8 mouse cellular contexts compared by ENCODE assay signal in genomic region chr1:119047462-119048371, GRCm38 (mm10). TPM values are rescaled to one million over a fixed set of nuclear protein-coding genes. Genes with fewer than 3 reads are reported as not detected.
DNase-seq lines count a peak whose midpoint lies in the region; ATAC-seq lines count a peak whose summit lies in the region.

No protein-coding gene starts in this region.

- H3K9ac ChIP-seq in forebrain, embryonic 16.5 days (replicated peaks; ENCODE audit: low read depth, low read length), result peak overlapping the region; percentile 73
- peak overlapping the region; percentile 71 for H3K9ac ChIP-seq in hindbrain, embryonic 14.5 days
- peak overlapping the region; percentile 70 for H3K9ac ChIP-seq in limb, embryonic 12.5 days (replicated peaks)
- peak overlapping the region; percentile 68 for H3K9ac ChIP-seq in midbrain, embryonic 16.5 days (ENCODE audit: low read depth, low read length)

- peak; percentile 14 to 40 for DNase-seq in cerebellum, adult 18-20 months
- DNase-seq in cerebellum, adult 8-10 months, result no peak
- DNase-seq in adrenal gland, adult 2 months, result peak; percentile 61
- peak; percentile 51 for DNase-seq in hindbrain, embryonic 14.5 days (ENCODE audit: low spot score)
- no peak for DNase-seq in ovary, adult 18-20 months (ENCODE audit: low spot score)

- WGBS in forebrain, embryonic 16.5 days, result under 1% methylated on average over 54 of the region's 61 CpGs
- WGBS in hindbrain, embryonic 14.5 days, result under 1% methylated on average over 58 of the region's 61 CpGs
- WGBS in limb, embryonic 12.5 days, result 2% methylated on average over 59 of the region's 61 CpGs
- WGBS in midbrain, embryonic 16.5 days, result under 1% methylated on average over 41 of the region's 61 CpGs

- peaks cover 39% of the 10 kb centered on the region for H3K4me1 ChIP-seq in forebrain, embryonic 16.5 days (replicated peaks; ENCODE audit: control insufficient read depth, insufficient read depth, low read length)
- peaks cover 26% of the 10 kb centered on the region for H3K4me1 ChIP-seq in hindbrain, embryonic 14.5 days (replicated peaks; ENCODE audit: control insufficient read depth, insufficient read depth, low read length)
- peaks cover 51% of the 10 kb centered on the region for H3K4me1 ChIP-seq in limb, embryonic 12.5 days (replicated peaks)
- peaks cover 29% of the 10 kb centered on the region for H3K4me1 ChIP-seq in midbrain, embryonic 16.5 days (ENCODE audit: control insufficient read depth, insufficient read depth, low read length)

- no peaks in the 10 kb centered on the region for H3K27me3 ChIP-seq in forebrain, embryonic 16.5 days (replicated peaks; ENCODE audit: control insufficient read depth, insufficient read depth, low read length)
- H3K27me3 ChIP-seq in hindbrain, embryonic 14.5 days (ENCODE audit: control insufficient read depth, insufficient read depth, low read length), result peaks cover 22% of the 10 kb centered on the region
- 0 out of 2 replicates have a peak, but pooled peaks cover 3% of the 10 kb centered on the region for H3K27me3 ChIP-seq in limb, embryonic 12.5 days
- H3K27me3 ChIP-seq in midbrain, embryonic 16.5 days (ENCODE audit: control insufficient read depth, insufficient read depth, low read depth, low read length), result peaks cover 3% of the 10 kb centered on the region

- H3K4me3 ChIP-seq in forebrain, embryonic 16.5 days (replicated peaks; ENCODE audit: low read length), result peak overlapping the region; percentile 49
- peak overlapping the region; percentile 52 for H3K4me3 ChIP-seq in hindbrain, embryonic 14.5 days (replicated peaks; ENCODE audit: low read length)
- peak overlapping the region; percentile 72 for H3K4me3 ChIP-seq in limb, embryonic 12.5 days (replicated peaks)
- H3K4me3 ChIP-seq in midbrain, embryonic 16.5 days (ENCODE audit: low read depth, low read length), result peak overlapping the region; percentile 56

- H3K27ac ChIP-seq in forebrain, embryonic 16.5 days (ENCODE audit: low read length), result peak overlapping the region; percentile 83
- peak overlapping the region; percentile 79 for H3K27ac ChIP-seq in hindbrain, embryonic 14.5 days
- H3K27ac ChIP-seq in limb, embryonic 12.5 days, result peak overlapping the region; percentile 95
- peak overlapping the region; percentile 71 for H3K27ac ChIP-seq in midbrain, embryonic 16.5 days (ENCODE audit: low read length)

- H3K4me2 ChIP-seq in forebrain, embryonic 16.5 days (ENCODE audit: low read length), result peak overlapping the region; percentile 64
- H3K4me2 ChIP-seq in hindbrain, embryonic 14.5 days (replicated peaks), result peak overlapping the region; percentile 99
- H3K4me2 ChIP-seq in limb, embryonic 12.5 days, result peak overlapping the region; percentile 71
- H3K4me2 ChIP-seq in midbrain, embryonic 16.5 days (ENCODE audit: low read length), result peak overlapping the region; percentile 94

- no peaks in the 10 kb centered on the region for H3K9me3 ChIP-seq in forebrain, embryonic 16.5 days (ENCODE audit: control insufficient read depth, low read length)
- no peaks in the 10 kb centered on the region for H3K9me3 ChIP-seq in hindbrain, embryonic 14.5 days (ENCODE audit: control insufficient read depth, low read length)
- H3K9me3 ChIP-seq in limb, embryonic 12.5 days, result no peaks in the 10 kb centered on the region
- H3K9me3 ChIP-seq in midbrain, embryonic 16.5 days (replicated peaks; ENCODE audit: control insufficient read depth, low read length, poor library complexity, severe bottlenecking), result no peaks in the 10 kb centered on the region

- H3K36me3 ChIP-seq in forebrain, embryonic 16.5 days (ENCODE audit: control insufficient read depth, insufficient read depth), result no peaks in the 10 kb centered on the region
- no peaks in the 10 kb centered on the region for H3K36me3 ChIP-seq in hindbrain, embryonic 14.5 days (replicated peaks; ENCODE audit: control insufficient read depth, insufficient read depth)
- H3K36me3 ChIP-seq in limb, embryonic 12.5 days, result peaks cover 5% of the 10 kb centered on the region; the same call in 1 of the 2 replicates
- no peaks in the 10 kb centered on the region for H3K36me3 ChIP-seq in midbrain, embryonic 16.5 days (ENCODE audit: control insufficient read depth, insufficient read depth, low read length)

- ATAC-seq in forebrain, embryonic 16.5 days, result peak; percentile 52
- ATAC-seq in hindbrain, embryonic 14.5 days (ENCODE audit: low FRiP score), result peak; percentile 49
- peak; percentile 39; the same call in 1 of the 2 replicates for ATAC-seq in limb, embryonic 12.5 days (ENCODE audit: insufficient number of reproducible peaks, insufficient read depth, low FRiP score, low TSS enrichment, low read depth)
- peak; percentile 37 for ATAC-seq in midbrain, embryonic 16.5 days

RNA-seq across cellular contexts. Expression of gene Gli2, which starts 5.7 kb away (rescaled TPM):
- total RNA-seq in adrenal gland, adult 2 months (2021), result 1 to 10 TPM; 1.0 to 1.5 TPM
- polyA plus RNA-seq in adrenal gland, adult 2 months (2012; rRNA removed), result 1.2 and 1.6 TPM in 2 replicates
- polyA plus RNA-seq in forebrain, embryonic 16.5 days (2015; fragmentation: Nextera tagmentation; extraction: Ambion mirVana), result 4.0 and 4.3 TPM in 2 replicates
- polyA plus RNA-seq in hindbrain, embryonic 14.5 days (2014; fragmentation: Nextera tagmentation; extraction: Ambion mirVana), result 1.8 and 2.0 TPM in 2 replicates
- polyA plus RNA-seq in limb, embryonic 12.5 days (2016; fragmentation: Nextera tagmentation; extraction: Ambion mirVana), result 14.2 and 18.2 TPM in 2 replicates
- 1.1 TPM in 2 replicates for polyA plus RNA-seq in midbrain, embryonic 16.5 days (2015; fragmentation: Nextera tagmentation; extraction: Ambion mirVana)

Comparison
In these comparisons a context has a peak if more than half of its experiments do, and no peak if none do; other contexts are left out.
1. DNase-seq: peak in cerebellum, adult 18-20 months (2 of 2), adrenal gland, adult 2 months (single experiment) and hindbrain, embryonic 14.5 days (single experiment); none in cerebellum, adult 8-10 months (single experiment) and ovary, adult 18-20 months (single experiment).
2. Peak in every context shown above with its lines, with median percentiles within 50 percentile points of each other: ATAC-seq, H3K27ac ChIP-seq, H3K4me2 ChIP-seq, H3K4me3 ChIP-seq and H3K9ac ChIP-seq.